Mouse (Mus musculus) intestine, embryonic 14.5 days (tissue): ENCODE results near the gene Ptprt. TPM values are rescaled to one million over a fixed set of nuclear protein-coding genes. Genes with fewer than 3 reads are reported as not detected.

Experiments used
- ATAC-seq: fragments of 200-750 bp; cut with Nextera tagmentation; replicated peaks from 2 replicates; pipeline ENCODE4 v1.8.0; 2017; ENCODE audit warnings: low read depth, moderate number of reproducible peaks, moderate TSS enrichment, moderate library complexity; ENCODE audit not compliant: low FRiP score, low TSS enrichment
- DNase-seq: peaks from one replicate; pipeline ENCODE4 v3.0.0-alpha.2; 2018; ENCODE audit warnings: low spot score
- H3K27ac ChIP-seq: fragments of 300-500 bp; sonication (generic); 2 replicates; pipeline ENCODE4 v1.5.1; 2014; ENCODE audit warnings: low read depth, mild to moderate bottlenecking, control low read depth
- H3K27me3 ChIP-seq: fragments of 300-500 bp; sonication (generic); replicated peaks from 2 replicates; pipeline ENCODE4 v1.6.1; 2014; ENCODE audit warnings: low read length, control low read depth; ENCODE audit not compliant: control insufficient read depth, insufficient read depth
- H3K36me3 ChIP-seq: fragments of 300-500 bp; sonication (generic); 2 replicates; pipeline ENCODE4 v1.6.1; 2014; ENCODE audit warnings: low read length, control low read depth; ENCODE audit not compliant: control insufficient read depth, insufficient read depth
- H3K4me1 ChIP-seq: fragments of 300-500 bp; sonication (generic); replicated peaks from 2 replicates; pipeline ENCODE4 v1.6.1; 2014; ENCODE audit warnings: low read length, control low read depth, mixed read lengths; ENCODE audit not compliant: control insufficient read depth, insufficient read depth
- H3K4me2 ChIP-seq: fragments of 300-500 bp; sonication (generic); 2 replicates; pipeline ENCODE4 v1.6.1; 2014; ENCODE audit warnings: low read length
- H3K4me3 ChIP-seq: fragments of 300-500 bp; sonication (generic); 2 replicates; pipeline ENCODE4 v1.5.1; 2014; ENCODE audit warnings: low read depth, low read length, control low read depth, mixed read lengths
- H3K9ac ChIP-seq: fragments of 300-500 bp; sonication (generic); 2 replicates; pipeline ENCODE4 v1.6.1; 2014; ENCODE audit warnings: mild to moderate bottlenecking, low read length
- H3K9me3 ChIP-seq: fragments of 300-500 bp; sonication (generic); 2 replicates; pipeline ENCODE4 v1.6.1; 2016; ENCODE audit warnings: low read length, control low read depth; ENCODE audit not compliant: control insufficient read depth
- WGBS: fragments of 180-500 bp; shearing (Covaris S2); extraction: QIAGEN DNeasy Blood & Tissue Kit; methylation state at CpG from one replicate; pipeline ENCODE4 v1.1.7; 2014; 5-methylcytosine and 5-hydroxymethylcytosine counted together
- polyA plus RNA-seq: library from polyadenylated mRNA; unstranded; fragments of >200 nt; fragmentation: Nextera tagmentation; extraction: Ambion mirVana; gene quantifications from 2 replicates; pipeline ENCODE4 v1.2.1, GENCODE M21; 2014

Gene Ptprt
- polyA plus RNA-seq, 1 experiment from 2014 or later = 1.4 TPM

- Histone ChIP-seq H3K27ac (no peak overlapping the region), H3K27me3 (no peaks in the 10 kb centered on the region), H3K36me3 (no peaks in the 10 kb centered on the region), H3K4me3 (no peak overlapping the region), H3K9ac (no peak overlapping the region), H3K9me3 (no peaks in the 10 kb centered on the region), H3K4me1 (no peaks in the 10 kb centered on the region), H3K4me2 (no peak overlapping the region)
- ATAC-seq = peak; percentile 32; the same call in 1 of the 2 replicates
- DNase-seq = no peak
- WGBS = 80% methylated on average over 4 of the region's 4 CpGs
Measured at GRCm38 (mm10) chr2:162131607-162132304, 529.2 kb downstream of the Ptprt start.

- Histone ChIP-seq H3K4me1 (no peaks in the 10 kb centered on the region), H3K4me3 (no peak overlapping the region), H3K9ac (no peak overlapping the region), H3K36me3 (no peaks in the 10 kb centered on the region), H3K9me3 (no peaks in the 10 kb centered on the region), H3K4me2 (no peak overlapping the region), H3K27ac (no peak overlapping the region), H3K27me3 (no peaks in the 10 kb centered on the region)
- DNase-seq (no peak), ATAC-seq (no peak)
- 89% methylated on average over 1 of the region's 1 CpGs for WGBS
Measured at GRCm38 (mm10) chr2:162129896-162130295, 531.1 kb downstream of the Ptprt start.

- no peak overlapping the region for H3K4me3 ChIP-seq
- 38% methylated on average over 2 of the region's 2 CpGs for WGBS
- H3K9ac ChIP-seq = no peak overlapping the region
- no peak overlapping the region for H3K4me2 ChIP-seq
- no peak for ATAC-seq
- H3K9me3 ChIP-seq = no peaks in the 10 kb centered on the region
- no peak overlapping the region for H3K27ac ChIP-seq
- no peaks in the 10 kb centered on the region for H3K36me3 ChIP-seq
- no peak for DNase-seq
- H3K4me1 ChIP-seq = no peaks in the 10 kb centered on the region
- H3K27me3 ChIP-seq = no peaks in the 10 kb centered on the region
Measured at GRCm38 (mm10) chr2:162118041-162118440, 542.9 kb downstream of the Ptprt start.

- H3K36me3 ChIP-seq = no peaks in the 10 kb centered on the region
- H3K27me3 ChIP-seq = no peaks in the 10 kb centered on the region
- no peak overlapping the region for H3K9ac ChIP-seq
- no peaks in the 10 kb centered on the region for H3K9me3 ChIP-seq
- H3K4me3 ChIP-seq = no peak overlapping the region
- H3K4me1 ChIP-seq = no peaks in the 10 kb centered on the region
- 87% methylated on average over 3 of the region's 3 CpGs for WGBS
- H3K4me2 ChIP-seq = no peak overlapping the region
- ATAC-seq (no peak), DNase-seq (no peak)
- H3K27ac ChIP-seq = no peak overlapping the region
Measured at GRCm38 (mm10) chr2:162082391-162082790, 578.6 kb downstream of the Ptprt start.

GRCm38 (mm10) chr2:162080717-162081398 is 580.1 kb downstream of the Ptprt start:
- DNase-seq = no peak
- Histone ChIP-seq H3K4me1 (no peaks in the 10 kb centered on the region), H3K4me3 (no peak overlapping the region), H3K27ac (no peak overlapping the region), H3K9ac (no peak overlapping the region), H3K27me3 (no peaks in the 10 kb centered on the region), H3K36me3 (no peaks in the 10 kb centered on the region), H3K9me3 (no peaks in the 10 kb centered on the region), H3K4me2 (no peak overlapping the region)
- no peak for ATAC-seq
- 86% methylated on average over 1 of the region's 1 CpGs for WGBS

GRCm38 (mm10) chr2:162078571-162079280 is 582.2 kb downstream of the Ptprt start:
- H3K27me3 ChIP-seq = no peaks in the 10 kb centered on the region
- H3K4me3 ChIP-seq = no peak overlapping the region
- no peaks in the 10 kb centered on the region for H3K36me3 ChIP-seq
- no peak overlapping the region for H3K4me2 ChIP-seq
- no peak for DNase-seq
- no peaks in the 10 kb centered on the region for H3K4me1 ChIP-seq
- no peak overlapping the region for H3K9ac ChIP-seq
- WGBS = 89% methylated on average over 5 of the region's 5 CpGs
- H3K27ac ChIP-seq = no peak overlapping the region
- H3K9me3 ChIP-seq = no peaks in the 10 kb centered on the region
- no peak for ATAC-seq

GRCm38 (mm10) chr2:162052816-162053215 is 608.1 kb downstream of the Ptprt start:
- Histone ChIP-seq H3K4me3 (no peak overlapping the region), H3K27me3 (no peaks in the 10 kb centered on the region), H3K27ac (no peak overlapping the region), H3K4me1 (no peaks in the 10 kb centered on the region), H3K9me3 (no peaks in the 10 kb centered on the region), H3K9ac (no peak overlapping the region), H3K4me2 (no peak overlapping the region), H3K36me3 (no peaks in the 10 kb centered on the region)
- DNase-seq (no peak), ATAC-seq (no peak)
- 91% methylated on average over 3 of the region's 3 CpGs for WGBS

- no peak overlapping the region for H3K4me2 ChIP-seq
- no peak overlapping the region for H3K9ac ChIP-seq
- no peak overlapping the region for H3K4me3 ChIP-seq
- no peaks in the 10 kb centered on the region for H3K4me1 ChIP-seq
- no peaks in the 10 kb centered on the region for H3K9me3 ChIP-seq
- ATAC-seq (no peak), DNase-seq (no peak)
- H3K27ac ChIP-seq = no peak overlapping the region
- 88% methylated on average over 4 of the region's 4 CpGs for WGBS
- H3K27me3 ChIP-seq = no peaks in the 10 kb centered on the region
- no peaks in the 10 kb centered on the region for H3K36me3 ChIP-seq
Measured at GRCm38 (mm10) chr2:162050198-162050597, 610.7 kb downstream of the Ptprt start.
